Mouse (Mus musculus): ENCODE measurements around the gene Cacnb2.

DNA sequence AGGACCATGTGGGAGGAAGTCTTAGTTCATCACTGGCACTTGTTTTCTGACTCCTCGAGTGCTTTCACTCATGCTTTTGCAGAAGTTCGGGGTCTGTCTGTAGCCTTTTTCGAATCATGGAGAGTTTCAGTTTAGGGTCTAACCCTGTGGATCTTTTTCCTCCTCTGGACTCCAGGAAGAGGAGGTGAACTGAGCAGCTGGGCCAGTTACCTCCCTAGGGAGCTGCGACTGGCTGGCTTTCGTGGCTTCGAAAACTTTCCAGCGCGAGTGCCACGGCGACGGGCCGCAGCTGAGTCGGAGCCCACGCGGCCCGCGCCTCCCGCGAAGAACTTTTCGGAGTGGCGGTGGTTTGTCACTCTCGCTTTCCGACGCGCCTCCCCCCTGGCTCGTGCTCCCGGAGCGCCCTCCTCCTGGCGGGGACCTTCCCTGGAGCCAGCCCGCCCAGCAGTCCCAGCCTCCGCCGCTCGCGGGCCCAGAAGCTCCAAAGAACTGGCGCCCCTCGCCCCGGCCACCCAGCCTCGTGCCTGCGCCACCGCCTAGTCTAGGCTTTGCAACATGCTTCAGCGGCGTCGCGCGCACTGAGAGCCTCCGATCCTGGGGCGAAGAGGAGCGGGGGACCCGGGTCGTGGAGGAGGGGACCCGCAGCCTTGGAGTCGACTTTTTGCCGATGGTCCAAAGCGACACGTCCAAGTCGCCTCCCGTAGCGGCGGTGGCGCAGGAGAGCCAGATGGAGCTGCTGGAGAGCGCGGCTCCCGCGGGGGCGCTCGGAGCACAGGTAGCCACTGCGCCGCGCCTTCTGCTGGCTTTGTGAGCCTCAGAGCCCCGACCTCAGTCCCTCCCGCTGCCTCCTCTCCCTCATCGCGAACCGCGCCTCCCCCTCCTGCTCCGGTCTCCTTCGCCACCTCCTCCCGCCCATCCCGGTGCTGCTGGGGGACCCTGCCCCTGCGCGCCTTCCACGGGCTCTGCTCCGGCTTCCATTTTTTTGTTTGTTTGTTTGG, 1.2 kb downstream of the Cacnb2 start:
- no peak for TF ChIP-seq CTCF (conservative IDR thresholded peaks at IDR 0.05; ENCODE audit: low read length)
- TF ChIP-seq POU5F1 (IDR thresholded peaks at IDR 0.05; ENCODE audit: borderline replicate concordance, low read length) = no peak

Measured in E14TG2a.4 (cell line).